Mouse (Mus musculus) left cerebral cortex, adult 9 months (tissue): Measurements from ENCODE around the gene Adcy6.
"Not testable (repeated sequence)": the region's sequence is repeated elsewhere in the genome, so short reads cannot be mapped to it uniquely, and the experiment has no call there.

Experiments
- DNase-seq, 2 experiments: peaks; one replicate each; pipeline ENCODE4 v3.0.0; 2022; ENCODE audit warnings: low spot score in 2 of 2

The Adcy6 gene

DNA sequence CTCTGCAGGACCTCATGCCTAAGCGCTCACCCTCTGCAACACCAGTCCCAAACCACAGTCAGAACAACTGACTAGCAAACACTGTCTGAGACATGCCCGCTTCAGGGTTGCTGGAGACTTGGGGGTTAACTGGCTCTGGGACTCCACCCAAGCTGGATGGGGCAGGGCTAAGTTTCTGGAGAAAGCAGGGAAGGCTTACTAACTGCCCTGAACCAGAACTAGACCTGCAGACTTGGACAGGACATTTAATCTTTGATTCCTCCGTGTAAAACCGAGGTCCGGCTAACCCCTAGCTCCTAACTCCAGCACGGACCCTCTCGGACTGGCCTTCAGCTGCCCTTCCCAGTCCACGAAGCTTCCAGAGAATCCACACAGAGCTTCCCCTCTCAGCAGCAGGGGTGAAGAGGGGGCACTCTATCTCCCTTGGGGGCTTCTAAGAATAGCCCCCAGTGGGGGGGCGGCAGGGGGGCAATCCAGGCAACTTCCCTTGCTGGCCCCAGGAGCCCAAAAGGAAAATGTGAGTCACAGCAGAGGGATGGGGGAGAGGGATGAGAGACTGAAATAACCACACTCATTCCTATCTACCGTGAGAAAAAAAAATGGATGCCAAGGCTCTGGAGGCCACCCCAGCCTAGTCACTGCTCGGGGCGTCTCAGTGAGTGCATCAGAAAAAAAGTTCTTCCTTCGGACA, 7.5 kb downstream of the Adcy6 start:
- no peak for DNase-seq

DNA sequence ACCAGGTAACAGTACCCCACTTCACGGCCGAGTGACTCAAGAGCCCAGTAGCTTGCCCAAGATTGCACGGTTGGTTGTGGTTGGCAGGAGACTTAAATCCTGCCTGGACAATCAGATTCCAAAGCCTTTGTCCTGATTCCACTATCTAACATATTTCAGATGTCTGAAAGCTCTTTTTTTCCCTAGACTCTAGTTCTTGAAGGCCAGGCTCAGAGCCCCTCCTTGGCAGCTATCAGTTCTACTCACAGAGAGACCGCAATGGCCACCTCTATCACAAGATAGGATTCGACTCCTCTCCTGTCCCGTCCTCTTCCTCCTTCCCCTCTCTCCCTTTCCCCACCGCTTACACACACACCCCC, 8.1 kb downstream of the Adcy6 start:
- no peak for DNase-seq

DNA sequence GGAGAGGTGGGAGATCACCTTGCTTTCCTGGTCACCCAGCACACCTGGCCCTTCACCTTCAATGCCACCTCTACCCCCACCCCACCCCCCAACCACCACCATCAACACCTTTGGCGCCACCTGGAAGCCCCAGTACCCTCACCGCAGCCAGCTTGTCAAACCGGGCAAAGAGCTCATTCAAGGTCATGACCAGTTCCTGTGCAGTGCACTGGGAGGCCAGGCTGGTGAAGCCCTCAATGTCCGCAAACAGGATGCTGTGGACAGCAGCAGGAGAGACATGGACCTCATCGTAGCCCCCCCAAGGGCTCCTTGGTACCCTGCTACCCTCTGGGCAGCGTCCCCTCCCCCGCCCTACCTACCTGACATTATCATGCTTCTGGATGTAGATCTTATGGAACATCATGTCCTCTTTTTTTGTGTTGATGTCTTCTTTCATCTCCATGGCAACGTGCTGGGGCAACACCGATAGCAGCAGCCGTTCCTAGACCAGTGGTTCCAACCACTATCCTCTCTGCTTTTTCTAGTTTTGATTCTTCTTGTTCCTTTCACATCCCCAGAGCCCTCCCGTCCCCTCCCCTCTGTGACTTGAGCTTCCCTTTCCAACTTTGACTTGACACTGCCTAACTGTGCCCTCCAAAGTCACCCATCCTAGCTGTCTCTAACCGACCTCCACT, 9.7 kb downstream of the Adcy6 start:
- DNase-seq = no peak

DNA sequence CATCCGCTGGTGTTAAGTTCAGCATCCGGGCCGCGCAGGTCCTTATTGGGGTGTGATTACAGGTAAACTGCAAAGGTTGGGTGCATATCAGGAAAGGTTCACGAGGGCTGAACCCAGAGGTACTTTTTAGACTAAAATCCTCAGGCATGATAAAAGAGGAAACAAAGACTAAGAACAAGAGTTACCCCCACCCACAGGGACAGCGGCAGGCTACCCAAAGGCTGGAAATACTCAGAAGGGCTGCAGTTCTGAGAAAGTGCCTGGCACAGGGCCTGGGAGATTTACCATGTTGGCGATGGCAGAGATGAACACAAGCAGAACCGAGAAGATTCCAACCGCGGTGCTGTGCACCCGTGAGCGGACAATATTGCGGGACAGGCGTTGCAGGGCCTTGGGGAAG, 13.3 kb downstream of the Adcy6 start:
- no peak for DNase-seq

DNA sequence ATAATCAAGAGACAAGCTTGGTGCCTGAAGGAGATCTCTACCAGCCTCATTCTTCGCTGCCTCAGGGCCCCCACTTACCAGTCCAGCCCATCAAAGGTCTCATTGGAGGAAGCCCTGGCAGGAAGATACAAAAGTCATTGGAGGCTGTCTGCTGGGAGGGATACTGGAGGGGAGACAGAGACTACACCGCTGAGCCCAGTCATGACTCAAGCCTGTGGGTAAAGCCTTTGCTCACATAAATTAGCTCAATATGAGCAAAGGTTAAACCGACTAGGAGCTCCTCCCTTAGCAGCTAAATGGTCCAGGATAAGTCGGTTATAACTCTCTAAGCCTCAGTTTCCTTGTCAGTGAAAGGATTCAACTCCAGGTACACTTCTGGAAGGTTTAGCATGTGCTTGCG, 14.8 kb downstream of the Adcy6 start:
- DNase-seq = no peak

DNA sequence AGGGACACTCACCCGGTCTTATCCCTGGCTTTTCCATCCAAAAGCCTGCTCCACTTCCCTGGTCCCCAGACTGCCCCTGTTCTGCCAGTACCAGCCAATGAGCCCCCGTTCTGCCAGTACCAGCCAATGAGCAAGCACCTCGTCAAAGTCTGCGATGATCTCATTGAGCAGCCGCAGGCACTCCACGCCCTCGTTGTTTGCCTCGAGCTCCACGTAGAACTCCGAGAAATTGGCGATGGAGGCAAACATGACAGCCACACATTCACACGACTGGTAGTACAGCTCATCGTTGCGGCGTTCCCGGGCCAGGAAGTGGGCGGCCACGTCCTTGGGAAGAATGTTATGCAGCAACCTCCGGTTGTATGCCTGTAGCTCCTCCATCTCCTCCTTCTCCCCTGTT, 15.7 kb downstream of the Adcy6 start:
- peak in 1 of 2 experiments; percentile 60 for DNase-seq

DNA sequence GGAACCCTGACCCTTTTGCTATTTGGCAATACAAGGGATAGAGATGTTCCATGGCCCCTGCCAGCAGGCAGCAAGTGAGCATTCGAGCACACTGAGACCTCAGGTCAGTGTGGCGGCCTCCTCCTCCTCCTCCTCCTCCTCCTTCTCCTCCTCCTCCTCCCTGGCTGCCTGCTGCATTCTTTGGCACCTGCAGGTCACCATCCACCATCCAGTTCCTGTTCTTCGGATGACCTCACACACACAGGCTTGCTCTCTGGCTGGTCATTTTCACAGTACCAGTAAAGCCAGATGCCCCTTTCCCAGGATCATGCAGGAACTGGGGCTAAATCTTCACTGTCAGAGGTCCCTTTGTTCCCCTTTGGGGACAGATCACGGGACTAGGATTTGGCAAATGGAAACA, 18.5 kb downstream of the Adcy6 start:
- DNase-seq = no peak

DNA sequence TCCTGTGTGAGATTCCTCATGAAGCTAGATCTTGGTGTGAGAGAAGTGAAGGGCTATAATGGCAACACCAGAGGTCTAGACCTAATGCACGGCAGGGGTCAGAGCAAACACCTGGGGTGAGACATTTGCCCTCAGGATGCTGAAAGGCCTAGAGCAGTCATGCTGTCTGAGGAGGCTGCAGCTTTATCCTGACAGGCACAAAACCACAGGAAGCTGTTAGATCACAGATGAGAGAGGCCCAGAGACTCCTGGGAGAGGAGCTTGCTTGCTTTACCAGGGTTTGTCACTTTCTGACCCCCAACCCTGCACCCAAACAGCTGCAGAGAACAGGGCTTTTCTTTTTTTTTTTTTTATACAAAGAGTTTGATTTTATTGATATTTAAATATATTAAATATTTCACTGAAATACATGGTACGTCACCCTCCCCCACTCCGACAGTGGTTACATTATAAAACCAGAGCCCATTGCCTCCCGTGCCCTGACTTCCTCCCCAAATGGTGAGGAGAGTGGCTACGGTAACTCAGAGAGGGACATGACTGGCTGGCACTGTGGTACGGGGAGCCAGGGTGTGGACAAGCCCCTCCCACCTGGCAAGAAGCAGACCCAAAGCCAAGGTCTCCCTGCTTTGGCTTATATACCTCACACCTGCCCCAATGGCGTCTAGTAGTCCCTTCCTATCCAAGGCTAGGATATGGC, 20.1 kb downstream of the Adcy6 start:
- no peak for DNase-seq

DNA sequence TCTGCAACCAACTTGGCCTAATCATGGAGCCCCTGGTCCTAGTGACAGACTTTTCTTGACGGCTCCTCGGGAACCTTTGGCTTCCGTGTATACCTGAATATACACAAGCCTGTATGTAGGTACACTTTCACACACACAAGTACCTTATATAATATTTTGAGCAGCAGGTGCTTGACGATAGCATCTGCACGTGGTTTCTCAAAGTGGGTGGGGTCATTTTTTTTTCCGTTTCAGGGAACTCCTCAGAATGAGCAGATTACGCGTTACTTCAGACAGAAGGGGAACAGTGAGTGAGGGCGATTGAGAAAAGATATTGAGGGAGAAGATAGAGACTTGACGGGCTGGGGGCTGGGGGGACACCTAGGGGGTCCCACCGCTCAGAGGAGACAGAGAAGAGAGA, 22.1 kb downstream of the Adcy6 start:
- no peak for DNase-seq

DNA sequence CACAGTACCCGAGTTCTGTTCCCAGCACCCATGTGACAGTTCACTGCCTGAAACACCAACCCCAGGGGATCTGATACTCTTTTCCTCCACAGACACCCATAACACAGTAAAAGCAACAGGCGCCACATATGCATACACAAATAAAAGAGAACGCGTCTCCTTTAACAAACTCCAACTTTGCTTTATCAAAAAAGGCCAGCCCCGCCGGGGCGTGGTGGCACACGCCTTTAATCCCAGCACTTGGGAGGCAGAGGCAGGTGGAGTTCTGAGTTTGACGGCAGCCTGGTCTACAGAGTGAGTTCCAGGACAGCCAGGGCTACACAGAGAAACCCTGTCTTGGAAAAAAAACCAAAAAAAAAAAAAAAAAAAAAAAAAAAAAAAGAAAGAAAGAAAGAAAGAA, 23.7 kb downstream of the Adcy6 start:
- not testable (repeated sequence) for DNase-seq

DNA sequence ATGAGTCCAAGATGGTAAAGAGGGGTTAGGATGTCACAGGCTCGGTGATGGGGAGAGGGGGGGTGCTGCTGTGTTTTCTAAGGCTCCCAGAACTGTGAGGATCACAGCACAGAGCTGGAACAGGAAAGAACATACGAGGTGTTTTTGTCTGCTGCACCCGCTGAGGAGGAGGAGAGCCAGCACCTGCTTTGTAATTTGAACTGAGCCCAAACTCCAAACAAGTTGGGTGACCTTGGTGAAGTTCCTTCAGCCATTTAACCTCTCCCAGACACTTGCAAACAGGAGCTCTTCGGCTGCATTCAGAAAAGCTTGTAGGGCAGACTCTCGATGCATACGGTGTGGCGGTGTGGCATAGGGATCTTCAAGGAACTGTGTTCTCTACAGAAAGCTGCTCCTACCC, 24.5 kb downstream of the Adcy6 start:
- no peak for DNase-seq

DNA sequence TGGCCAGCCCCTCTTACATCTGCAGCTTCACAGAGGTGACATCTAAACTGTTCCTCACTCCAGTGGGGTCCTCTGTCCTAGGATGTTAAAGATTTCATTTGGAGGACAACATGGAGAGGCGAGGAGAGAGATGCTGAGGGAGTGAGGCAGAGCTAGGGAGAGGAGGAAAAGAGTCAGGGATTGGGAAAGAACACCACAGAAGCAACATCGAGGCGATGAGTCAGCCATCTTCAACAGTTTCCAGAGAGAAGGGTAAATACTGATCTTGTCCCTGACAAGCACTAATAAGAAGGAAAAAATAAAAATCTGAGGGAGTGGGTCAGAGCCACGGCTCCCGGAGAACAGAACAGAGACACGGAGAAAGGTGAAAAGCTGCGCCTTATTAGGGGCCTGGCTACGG, 26.9 kb downstream of the Adcy6 start:
- DNase-seq = no peak

DNA sequence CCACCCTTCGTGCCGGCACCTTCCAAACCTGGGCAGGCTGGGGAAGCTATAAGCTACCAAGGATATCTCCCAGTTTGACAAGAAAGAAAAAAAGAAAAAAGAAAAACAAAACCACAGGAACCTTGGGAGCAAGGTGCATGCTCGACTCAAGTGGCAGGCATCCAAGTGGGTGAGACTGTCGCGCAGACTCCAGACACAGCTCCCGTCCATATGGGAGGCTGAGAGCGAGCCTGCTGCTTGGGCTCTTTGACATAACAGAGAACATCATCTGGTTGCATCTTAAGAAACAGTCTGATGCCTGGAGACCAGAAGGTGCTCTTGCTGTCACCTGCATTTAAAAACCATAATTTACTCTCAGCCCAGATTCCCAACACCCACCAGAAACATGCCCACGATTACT, 27.5 kb downstream of the Adcy6 start:
- DNase-seq = peak in 1 of 2 experiments; percentile 30

DNA sequence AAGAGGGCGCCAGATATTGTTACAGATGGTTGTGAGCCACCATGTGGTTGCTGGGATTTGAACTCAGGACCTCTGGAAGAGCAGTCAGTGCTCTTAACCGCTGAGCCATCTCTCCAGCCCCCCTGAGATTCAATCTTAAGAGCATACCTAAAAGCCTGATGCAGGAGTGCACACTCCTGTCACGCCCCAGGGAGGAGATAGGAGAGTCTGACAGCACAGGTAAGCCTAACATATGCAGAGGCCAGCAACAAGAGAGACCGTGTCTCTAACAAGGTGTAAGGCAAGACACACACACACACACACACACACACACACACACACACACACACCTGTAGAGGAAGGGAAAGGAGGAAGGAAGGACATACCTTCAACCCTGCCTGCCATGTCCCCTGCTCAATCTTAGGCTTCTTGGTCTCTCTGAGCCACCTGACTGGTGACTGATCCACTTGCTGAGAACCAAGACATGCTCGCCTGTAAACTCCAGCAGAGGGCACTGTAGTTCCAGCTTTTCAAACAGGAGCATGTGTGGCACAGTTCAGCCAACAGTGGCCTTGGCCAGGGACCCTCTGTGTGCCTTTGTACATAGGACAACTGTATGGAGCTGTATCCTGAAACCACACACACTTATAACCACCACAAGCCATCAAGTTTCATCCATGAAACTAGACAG, 29.9 kb downstream of the Adcy6 start:
- peak in 1 of 2 experiments; percentile 83 for DNase-seq

DNA sequence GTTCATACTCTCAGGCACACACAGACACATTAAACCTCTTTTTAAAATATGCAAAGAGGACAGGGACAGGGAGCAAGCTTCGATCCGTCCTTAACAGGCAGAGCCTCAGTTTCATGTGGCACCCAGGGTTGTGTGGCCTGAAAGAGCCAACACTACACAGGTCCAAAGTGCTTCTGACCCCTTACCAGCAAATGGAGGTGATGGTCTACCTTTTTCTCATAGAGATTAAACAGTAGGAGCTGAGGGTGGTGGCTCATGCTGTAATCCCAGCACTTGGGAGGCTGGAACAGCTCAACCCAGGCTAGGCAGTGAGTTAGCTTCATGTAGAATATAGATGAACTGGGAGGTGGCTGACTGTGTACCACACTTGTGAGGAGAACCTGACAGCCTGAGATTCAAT, 30.6 kb downstream of the Adcy6 start:
- DNase-seq = no peak

DNA sequence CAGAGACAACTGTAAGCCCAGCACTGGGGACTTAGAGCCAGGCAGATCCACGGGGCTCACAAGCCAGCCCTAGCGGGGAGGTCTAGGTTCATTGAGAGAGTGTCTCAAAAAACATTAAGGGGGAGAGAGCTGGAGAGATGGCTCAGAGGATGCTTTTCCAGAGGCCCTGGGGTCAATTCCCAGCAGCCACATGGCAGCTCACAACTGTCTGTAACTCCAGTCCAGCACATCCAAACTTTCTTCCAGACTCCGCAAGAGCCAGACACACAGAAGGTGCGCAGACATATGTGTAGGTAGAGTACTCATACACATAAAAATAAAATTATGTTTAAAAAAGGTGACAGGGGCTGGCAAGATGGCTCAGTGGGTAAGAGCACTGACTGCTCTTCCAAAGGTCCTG, 36.6 kb downstream of the Adcy6 start:
- DNase-seq = no peak

DNA sequence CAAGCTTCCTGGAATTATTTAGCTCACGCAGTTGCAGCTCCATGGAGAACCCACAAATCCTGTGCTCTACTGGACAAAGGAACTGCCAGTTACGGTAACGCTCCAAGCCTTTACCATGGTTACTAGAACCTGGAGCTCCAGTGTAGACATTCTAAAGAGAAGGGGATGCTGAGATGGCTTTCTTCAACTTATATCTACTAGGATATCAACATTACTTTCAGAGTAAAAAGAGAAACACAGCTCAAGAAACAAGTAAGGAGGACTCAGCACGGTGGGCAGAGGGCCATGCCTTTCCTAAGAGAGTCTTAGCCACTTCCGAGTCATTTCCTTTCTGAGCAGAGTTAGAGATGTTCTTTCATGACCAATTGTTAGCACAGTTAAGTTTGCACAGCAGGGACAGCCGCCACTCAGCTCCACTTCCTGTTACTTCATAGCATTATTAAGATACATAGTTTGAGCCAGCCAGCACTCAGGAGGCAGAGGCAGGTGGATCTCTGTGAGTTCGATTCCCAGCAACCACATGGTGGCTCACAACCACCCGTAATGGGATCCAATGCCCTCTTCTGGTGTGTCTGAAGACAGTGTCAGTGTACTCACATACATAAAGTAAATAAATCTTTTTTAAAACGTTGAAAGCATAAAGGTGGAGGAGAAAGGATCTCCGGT, 38.9 kb downstream of the Adcy6 start, which contains the start of the genes Ccnt1 and 4930415O20Rik:
Gene Ccnt1, minus strand, starts transcription at position 51 of the 666 bp plus-strand sequence.
Gene 4930415O20Rik, plus strand, starts transcription at position 132 of the 666 bp plus-strand sequence.
- DNase-seq = no peak

DNA sequence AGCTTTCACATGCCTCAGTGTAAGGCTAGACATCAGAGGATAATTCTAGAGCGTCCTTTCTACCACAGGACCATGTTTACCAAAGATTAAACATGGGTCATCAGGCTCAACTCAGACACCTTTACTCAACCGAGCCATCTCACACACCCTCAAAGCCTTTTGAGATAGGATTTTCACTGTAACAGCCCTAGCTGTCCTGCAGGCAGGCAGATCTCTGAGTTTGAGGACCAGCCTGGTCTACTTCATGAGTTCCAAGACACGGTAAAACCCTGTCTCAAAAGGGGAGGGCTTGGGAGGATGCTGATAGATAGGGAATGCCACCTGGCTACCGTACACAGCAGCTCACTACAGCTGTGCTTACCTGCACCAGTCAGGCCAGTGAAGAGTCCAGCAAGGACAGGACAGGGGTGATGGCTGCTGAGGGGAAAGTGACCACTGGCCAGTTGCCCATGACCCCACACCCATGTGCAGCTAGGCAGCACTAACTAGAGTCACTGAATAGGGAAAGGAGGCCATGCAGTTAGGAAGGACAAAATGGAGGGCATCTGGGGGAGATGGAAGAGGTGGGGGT, 40.0 kb downstream of the Adcy6 start:
- no peak for DNase-seq

DNA sequence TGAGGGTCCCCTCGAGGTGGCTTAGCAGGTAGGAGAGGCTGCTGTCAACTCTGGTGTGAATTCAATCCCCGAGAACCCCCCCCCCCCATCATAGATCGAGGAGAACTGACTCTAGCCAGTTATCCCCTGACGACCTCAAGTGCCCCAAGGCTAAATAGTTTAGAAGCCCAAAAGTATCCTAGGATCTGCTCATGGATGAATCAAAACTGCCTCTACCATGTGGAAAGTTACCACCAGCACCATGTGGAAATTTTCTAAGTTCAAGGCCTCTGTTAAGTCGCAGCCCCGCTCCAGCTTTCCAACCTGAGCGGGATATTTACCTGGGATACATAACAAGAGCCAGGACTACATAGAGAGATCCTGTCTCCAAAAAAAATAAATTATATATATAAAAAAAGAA, 40.7 kb downstream of the Adcy6 start:
- no peak for DNase-seq

DNA sequence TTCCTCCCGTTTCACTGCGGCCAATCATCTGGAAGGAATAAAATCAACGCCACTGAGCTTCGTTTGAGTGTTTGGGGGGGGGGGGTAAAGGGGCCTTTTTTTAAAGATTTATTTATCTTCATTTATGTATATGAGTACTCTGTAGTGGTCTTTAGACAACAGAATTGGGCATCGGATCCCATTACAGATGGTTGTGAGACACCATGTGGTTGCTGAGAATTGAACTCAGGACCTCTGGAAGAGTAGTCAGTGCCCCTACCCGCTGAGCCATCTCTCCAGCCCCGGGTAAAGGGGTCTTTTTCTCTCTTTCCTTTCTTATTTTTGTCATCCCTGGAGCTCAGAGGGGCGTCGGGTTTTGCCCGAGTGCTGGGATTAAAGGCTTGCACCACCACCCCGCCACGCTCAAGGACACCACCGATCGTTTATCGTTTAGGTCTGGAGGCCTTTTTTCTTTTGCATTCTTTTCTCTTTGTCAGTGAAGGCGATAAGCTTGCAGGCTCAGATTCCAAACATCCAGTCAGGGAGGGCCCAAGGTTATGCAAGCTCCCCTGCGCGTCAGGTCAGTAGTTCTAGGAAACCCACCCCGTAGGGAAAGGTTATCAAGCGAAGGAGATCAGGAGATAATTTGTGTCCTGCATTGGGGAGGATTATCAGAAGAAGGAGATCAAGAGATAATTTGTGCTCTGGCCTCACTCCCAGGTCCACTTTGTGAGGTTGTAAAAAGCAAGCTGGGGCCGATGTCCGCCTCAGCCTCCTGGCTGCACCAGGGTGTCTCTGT, 41.4 kb downstream of the Adcy6 start:
- no peak for DNase-seq
